Mouse (Mus musculus) gastrocnemius, postnatal 14 days (tissue): ENCODE measurements around the gene Eif4e3. TPM values are rescaled to one million over a fixed set of nuclear protein-coding genes. Genes with fewer than 3 reads are reported as not detected.

Source experiments
- DNase-seq: peaks from one replicate; pipeline ENCODE4 v3.0.0; 2021; ENCODE audit warnings: mixed read lengths
- intact Hi-C: fragments of 180-260 bp; cut with DNase I; formaldehyde crosslinking; loops from one replicate; pipeline ENCODE4 v1.15.1; 2025; ENCODE audit warnings: low total_unique reads
- total RNA-seq, 2 experiments: library from RNA; stranded (reverse); gene quantifications; 2 replicates each; pipeline ENCODE4 v1.2.3; 2021

Gene Eif4e3
- total RNA-seq, 2 experiments from 2014 or later, result 16.2 to 17.8 TPM

GRCm38 (mm10) chr6:99600886-99601285 is 65.7 kb downstream of the Eif4e3 start:
- intact Hi-C loops, result loop anchor here (2.0 to 10.0 kb wide), 2 partner anchors 1076 to 1496 kb away; no protein-coding TSS in a partner anchor
- no peak for DNase-seq

GRCm38 (mm10) chr6:99600168-99600793 is 66.3 kb downstream of the Eif4e3 start:
- DNase-seq, result peak; percentile 47
- intact Hi-C loops, result loop anchor here (2.0 to 10.0 kb wide), 2 partner anchors 1075 to 1495 kb away; no protein-coding TSS in a partner anchor

GRCm38 (mm10) chr6:99599651-99600050 is 66.9 kb downstream of the Eif4e3 start:
- no peak for DNase-seq

GRCm38 (mm10) chr6:99599229-99599628 is 67.3 kb downstream of the Eif4e3 start:
- peak; percentile 37 for DNase-seq
- intact Hi-C loops, result no loop called here

More at GRCm38 (mm10) chr6:99599651-99600050, 66.9 kb downstream of the Eif4e3 start:
- intact Hi-C loops, result loop anchor here (2.0 to 10.0 kb wide), 2 partner anchors 1075 to 1495 kb away; no protein-coding TSS in a partner anchor

GRCm38 (mm10) chr6:99577040-99577439 is 89.5 kb downstream of the Eif4e3 start:
- no peak for DNase-seq
- intact Hi-C loops, result no loop called here

GRCm38 (mm10) chr6:99575633-99576032 is 90.9 kb downstream of the Eif4e3 start:
- no peak for DNase-seq
- intact Hi-C loops, result no loop called here

Other genes starting within 250 kb of the Eif4e3 start
- gene Foxp1, start 144.1 kb downstream of the Eif4e3 start, total RNA-seq, result 10 to 100 TPM; 18.0 to 20.7 TPM
- under 1 TPM; 0.73 to 0.90 TPM for gene Gm20696, start within 50 bp of the Eif4e3 start, total RNA-seq
- gene Gpr27, start 25.9 kb upstream of the Eif4e3 start, total RNA-seq, result 1 to 10 TPM; 1.8 to 2.3 TPM
- not detected for gene Prok2, start 59.6 kb upstream of the Eif4e3 start, total RNA-seq